Mouse (Mus musculus) heart, postnatal 0 days (tissue): ENCODE data around the gene Cnot10.

ENCODE experiments used
- CTCF ChIP-seq: IDR thresholded peaks from 2 replicates; pipeline ENCODE4 v1.5.1; 2016; ENCODE audit warnings: antibody characterized with exemption, control low read depth, low read depth
- EP300 ChIP-seq: IDR thresholded peaks from 2 replicates; pipeline ENCODE4 v1.6.1; 2016; ENCODE audit warnings: antibody characterized with exemption, low read depth

GRCm38 (mm10) chr9:114679944-114680343 lies 40.0 kb upstream of the Cnot10 start:
- TF ChIP-seq CTCF (no peak), EP300 (no peak)
